Mouse (Mus musculus) ES-Bruce4 (cell line): ENCODE results near the gene Zfp398.

Source experiments
- CTCF ChIP-seq: IDR thresholded peaks from one replicate; pipeline ENCODE4 v1.8.1; 2011; ENCODE audit warnings: low read depth, low read length
- EP300 ChIP-seq: IDR thresholded peaks from 2 replicates; pipeline ENCODE4 v1.6.1; 2011; ENCODE audit warnings: low read depth, low read length; ENCODE audit not compliant: insufficient read depth
- POLR2A ChIP-seq: IDR thresholded peaks from one replicate; pipeline ENCODE4 v1.8.1; 2011; ENCODE audit warnings: low read length; ENCODE audit not compliant: insufficient read depth

GRCm38 (mm10) chr6:47911650-47912049 lies 76.2 kb downstream of the Zfp398 start:
- TF ChIP-seq POLR2A = no peak
- no peak for TF ChIP-seq CTCF
- TF ChIP-seq EP300 = no peak
